8 mouse cellular contexts compared by ENCODE assay signal in the genomic region with DNA sequence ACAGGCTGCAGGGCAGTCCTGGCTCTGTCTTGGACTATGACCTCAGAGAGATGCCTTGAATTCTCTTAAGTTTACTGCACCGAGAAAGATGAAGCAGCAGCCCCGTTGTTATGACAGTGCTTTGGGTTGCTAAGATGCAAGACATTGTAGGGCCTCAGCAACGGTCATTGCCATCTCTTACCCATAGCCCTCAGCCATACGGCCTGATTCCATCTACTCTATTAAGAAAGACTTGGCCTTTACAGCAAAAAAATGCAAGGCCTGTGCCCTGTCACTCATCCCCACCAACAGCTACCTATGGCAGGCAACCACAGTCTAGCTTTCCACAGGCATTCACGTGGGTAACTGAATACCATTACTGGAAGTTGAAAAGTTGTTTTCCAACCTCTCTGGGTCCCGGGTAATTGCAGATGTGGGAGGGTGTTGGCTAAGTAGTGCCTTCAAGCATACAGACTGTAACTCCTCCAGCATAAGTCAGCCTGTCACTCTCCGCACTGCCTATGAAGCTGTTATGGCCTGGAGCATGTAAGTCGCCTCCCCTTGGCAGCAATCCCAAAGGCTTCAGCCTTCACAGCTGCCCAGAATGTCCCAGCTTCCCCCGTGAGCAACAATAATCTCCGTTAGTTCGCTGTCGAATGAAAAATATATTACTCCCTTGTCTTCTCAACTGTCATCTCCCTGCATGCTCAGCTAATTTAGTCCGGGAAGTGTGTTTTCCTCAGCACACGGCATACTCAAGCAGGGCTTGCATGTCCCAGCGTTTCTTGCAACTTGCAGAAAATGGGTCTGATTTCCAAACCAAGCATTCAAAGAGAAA.
DNase-seq lines count a peak whose midpoint lies in the region; ATAC-seq lines count a peak whose summit lies in the region.

No protein-coding gene starts in this region.

- H3K27ac ChIP-seq in liver, embryonic 11.5 days (ENCODE audit: low read depth, low read length): no peak overlapping the region
- H3K27ac ChIP-seq in embryonic facial prominence, embryonic 15.5 days (replicated peaks): peak overlapping the region; percentile 60
- peak overlapping the region; percentile 60 for H3K27ac ChIP-seq in heart, embryonic 15.5 days

- H3K4me2 ChIP-seq in liver, embryonic 11.5 days: no peak overlapping the region
- H3K4me2 ChIP-seq in embryonic facial prominence, embryonic 15.5 days (replicated peaks): peak overlapping the region; percentile 36
- H3K4me2 ChIP-seq in heart, embryonic 15.5 days: peak overlapping the region; percentile 62

- no peaks in the 10 kb centered on the region for H3K4me1 ChIP-seq in liver, embryonic 11.5 days (replicated peaks; ENCODE audit: control insufficient read depth, insufficient read depth, low read length)
- H3K4me1 ChIP-seq in embryonic facial prominence, embryonic 15.5 days: peaks cover 11% of the 10 kb centered on the region
- peaks cover 6% of the 10 kb centered on the region; the same call in 1 of the 2 replicates for H3K4me1 ChIP-seq in heart, embryonic 15.5 days (replicated peaks)

- no peaks in the 10 kb centered on the region for H3K27me3 ChIP-seq in liver, embryonic 11.5 days (replicated peaks; ENCODE audit: control insufficient read depth, insufficient read depth, low read length)
- H3K27me3 ChIP-seq in embryonic facial prominence, embryonic 15.5 days: no peaks in the 10 kb centered on the region
- H3K27me3 ChIP-seq in heart, embryonic 15.5 days: no peaks in the 10 kb centered on the region

- DNase-seq in liver: peak; percentile 12
- no peak for DNase-seq in liver, embryonic 11.5 days (ENCODE audit: low spot score)
- DNase-seq in kidney, postnatal 14 days: peak; percentile 69
- DNase-seq in ovary, postnatal 10 days (ENCODE audit: low spot score): peak; percentile 7
- no peak for DNase-seq in embryo, embryonic 10 days (ENCODE audit: low spot score)
- DNase-seq in cerebellum, adult 18-20 months: no peak

- no peaks in the 10 kb centered on the region for H3K9me3 ChIP-seq in liver, embryonic 11.5 days (ENCODE audit: control insufficient read depth, low read length)
- H3K9me3 ChIP-seq in embryonic facial prominence, embryonic 15.5 days (replicated peaks): no peaks in the 10 kb centered on the region
- no peaks in the 10 kb centered on the region for H3K9me3 ChIP-seq in heart, embryonic 15.5 days (replicated peaks)

- H3K9ac ChIP-seq in liver, embryonic 11.5 days (ENCODE audit: low read depth, low read length): no peak overlapping the region
- no peak overlapping the region for H3K9ac ChIP-seq in embryonic facial prominence, embryonic 15.5 days
- H3K9ac ChIP-seq in heart, embryonic 15.5 days: no peak overlapping the region

- WGBS in liver, embryonic 11.5 days: 77% methylated on average over 15 of the region's 15 CpGs
- WGBS in embryonic facial prominence, embryonic 15.5 days: 31% methylated on average over 15 of the region's 15 CpGs
- WGBS in heart, embryonic 15.5 days: 35% methylated on average over 15 of the region's 15 CpGs

- no peaks in the 10 kb centered on the region for H3K36me3 ChIP-seq in liver, embryonic 11.5 days (ENCODE audit: control insufficient read depth, insufficient read depth, low read length)
- no peaks in the 10 kb centered on the region for H3K36me3 ChIP-seq in embryonic facial prominence, embryonic 15.5 days
- no peaks in the 10 kb centered on the region for H3K36me3 ChIP-seq in heart, embryonic 15.5 days

- H3K4me3 ChIP-seq in liver, embryonic 11.5 days (ENCODE audit: low read depth, low read length): no peak overlapping the region
- peak overlapping the region; percentile 11; the same call in 1 of the 2 replicates for H3K4me3 ChIP-seq in embryonic facial prominence, embryonic 15.5 days (replicated peaks)
- peak overlapping the region; percentile 33 for H3K4me3 ChIP-seq in heart, embryonic 15.5 days

- no peak for ATAC-seq in liver, embryonic 11.5 days (replicated peaks; ENCODE audit: low FRiP score)
- peak; percentile 82 for ATAC-seq in embryonic facial prominence, embryonic 15.5 days (ENCODE audit: insufficient number of reproducible peaks, low FRiP score, low TSS enrichment, low read depth)
- ATAC-seq in heart, embryonic 15.5 days (replicated peaks; ENCODE audit: insufficient number of reproducible peaks, insufficient read depth, low FRiP score, low read depth): peak; percentile 83; the same call in 1 of the 2 replicates

Comparison
In these comparisons a context has a peak if more than half of its experiments do, and no peak if none do; other contexts are left out.
1. DNase-seq: peak in liver (single experiment), kidney, postnatal 14 days (single experiment) and ovary, postnatal 10 days (single experiment); none in liver, embryonic 11.5 days (single experiment), embryo, embryonic 10 days (single experiment) and cerebellum, adult 18-20 months (0 of 2).